Mouse (Mus musculus) brain, embryonic 14.5 days (tissue): ENCODE measurements at regions not wholly inside any gene's neighbourhood (a gene's known extent, or its start where the extent isn't known, plus 50 kb on each side); places are given as distances from the start of the nearest gene placed in this dataset.

Experiments used
- DNase-seq: peaks from one replicate; pipeline ENCODE4 v3.0.0-alpha.2; 2011; ENCODE audit warnings: low read depth
- CTCF ChIP-seq: fragments of 200-500 bp; IDR thresholded peaks from 2 replicates; pipeline ENCODE4 v1.5.1; 2012; ENCODE audit warnings: inconsistent platforms, mild to moderate bottlenecking, moderate library complexity, borderline replicate concordance; ENCODE audit not compliant: insufficient read depth, insufficient read length; ENCODE audit errors: extremely low read depth
- POLR2A ChIP-seq: fragments of 200-500 bp; IDR thresholded peaks from 2 replicates; pipeline ENCODE4 v1.6.1; 2012; ENCODE audit warnings: mild to moderate bottlenecking, inconsistent platforms, borderline replicate concordance; ENCODE audit not compliant: poor library complexity, insufficient read depth, insufficient read length, severe bottlenecking; ENCODE audit errors: extremely low read depth

- no peak for DNase-seq
- TF ChIP-seq CTCF (no peak), POLR2A (no peak)
Measured at GRCm38 (mm10) chr2:78804931-78805330, 63.0 kb upstream of the Ube2e3 start.

- no peak for DNase-seq
- TF ChIP-seq CTCF, result no peak
- TF ChIP-seq POLR2A, result no peak
Measured at GRCm38 (mm10) chr2:78803543-78803942, 64.4 kb upstream of the Ube2e3 start.

GRCm38 (mm10) chr2:78795446-78795845 is 72.5 kb upstream of the Ube2e3 start:
- no peak for DNase-seq

GRCm38 (mm10) chr2:78794734-78795133 is 73.2 kb upstream of the Ube2e3 start:
- TF ChIP-seq CTCF, result no peak
- no peak for DNase-seq

More at GRCm38 (mm10) chr2:78795446-78795845, 72.5 kb upstream of the Ube2e3 start:
- TF ChIP-seq POLR2A (no peak), CTCF (no peak)

- DNase-seq, result no peak
- TF ChIP-seq POLR2A (no peak), CTCF (no peak)
Measured at GRCm38 (mm10) chr2:78789124-78789523, 78.8 kb upstream of the Ube2e3 start.

GRCm38 (mm10) chr2:78788222-78788621 is 79.7 kb upstream of the Ube2e3 start:
- TF ChIP-seq POLR2A, result no peak
- TF ChIP-seq CTCF, result no peak
- DNase-seq, result no peak

GRCm38 (mm10) chr2:78779949-78780348 is 88.0 kb upstream of the Ube2e3 start:
- DNase-seq, result no peak
- no peak for TF ChIP-seq CTCF
- no peak for TF ChIP-seq POLR2A

- no peak for DNase-seq
- TF ChIP-seq CTCF (no peak), POLR2A (no peak)
Measured at GRCm38 (mm10) chr2:78777589-78777988, 90.3 kb upstream of the Ube2e3 start.

- DNase-seq, result peak; percentile 49
- TF ChIP-seq CTCF, result no peak
- TF ChIP-seq POLR2A, result no peak
Measured at GRCm38 (mm10) chr2:78754362-78754761, 113.6 kb upstream of the Ube2e3 start.

- DNase-seq, result peak; percentile 59
- TF ChIP-seq CTCF (no peak), POLR2A (no peak)
Measured at GRCm38 (mm10) chr2:78753918-78754317, 114.0 kb upstream of the Ube2e3 start.

- TF ChIP-seq POLR2A (no peak), CTCF (no peak)
- DNase-seq, result no peak
Measured at GRCm38 (mm10) chr2:78730161-78730560, 137.8 kb upstream of the Ube2e3 start.

GRCm38 (mm10) chr2:78726060-78726459 is 141.9 kb upstream of the Ube2e3 start:
- no peak for DNase-seq
- no peak for TF ChIP-seq CTCF
- TF ChIP-seq POLR2A, result no peak

GRCm38 (mm10) chr2:78724416-78724815 is 143.5 kb upstream of the Ube2e3 start:
- TF ChIP-seq POLR2A, result no peak
- TF ChIP-seq CTCF, result no peak
- peak; percentile 30 for DNase-seq
